Mouse (Mus musculus) telencephalon, adult 2 months (tissue): ENCODE measurements around the gene C1s2.
"Not testable (repeated sequence)": the region's sequence is repeated elsewhere in the genome, so short reads cannot be mapped to it uniquely, and the experiment has no call there.

Experiments used
- DNase-seq: peaks from one replicate; pipeline ENCODE4 v3.0.0-alpha.2; 2011; ENCODE audit warnings: low read depth, low spot score

Gene C1s2

GRCm38 (mm10) chr6:124635985-124636384 is at the start of gene C1s2:
Gene C1s2, minus strand, starts transcription at chr6:124636085.
- DNase-seq, result not testable (repeated sequence)

GRCm38 (mm10) chr6:124683591-124684417 is 47.9 kb upstream of the C1s2 start:
- DNase-seq, result no peak

- DNase-seq, result not testable (repeated sequence)
Observed at GRCm38 (mm10) chr6:124682291-124682690, 46.4 kb upstream of the C1s2 start.

- DNase-seq, result no peak
Observed at GRCm38 (mm10) chr6:124679486-124679885, 43.6 kb upstream of the C1s2 start.

GRCm38 (mm10) chr6:124678769-124679168 is 42.9 kb upstream of the C1s2 start:
- no peak for DNase-seq

- DNase-seq, result no peak
Observed at GRCm38 (mm10) chr6:124676171-124676570, 40.3 kb upstream of the C1s2 start.

GRCm38 (mm10) chr6:124674591-124674990 is 38.7 kb upstream of the C1s2 start:
- no peak for DNase-seq

GRCm38 (mm10) chr6:124673619-124674018 is 37.7 kb upstream of the C1s2 start:
- DNase-seq, result no peak

- DNase-seq, result no peak
Observed at GRCm38 (mm10) chr6:124672100-124672499, 36.2 kb upstream of the C1s2 start.

- DNase-seq, result no peak
Observed at GRCm38 (mm10) chr6:124670281-124670900, 34.5 kb upstream of the C1s2 start.

- DNase-seq, result no peak
Observed at GRCm38 (mm10) chr6:124669234-124669859, 33.5 kb upstream of the C1s2 start.

- no peak for DNase-seq
Observed at GRCm38 (mm10) chr6:124665011-124665410, 29.1 kb upstream of the C1s2 start.

GRCm38 (mm10) chr6:124664256-124664655 is 28.4 kb upstream of the C1s2 start:
- DNase-seq, result no peak

GRCm38 (mm10) chr6:124663424-124663795 is 27.5 kb upstream of the C1s2 start:
- DNase-seq, result no peak

- DNase-seq, result peak; percentile 88
Observed at GRCm38 (mm10) chr6:124662477-124663423, 26.9 kb upstream of the C1s2 start, which contains the start of gene Lpcat3. Gene Lpcat3, plus strand, starts transcription at chr6:124663027.

- no peak for DNase-seq
Observed at GRCm38 (mm10) chr6:124661995-124662394, 26.1 kb upstream of the C1s2 start.

GRCm38 (mm10) chr6:124661156-124661806 is 25.4 kb upstream of the C1s2 start:
- DNase-seq, result no peak

- DNase-seq, result no peak
Observed at GRCm38 (mm10) chr6:124658067-124658466, 22.2 kb upstream of the C1s2 start.

- no peak for DNase-seq
Observed at GRCm38 (mm10) chr6:124655893-124656292, 20.0 kb upstream of the C1s2 start.

GRCm38 (mm10) chr6:124646394-124646793 is 10.5 kb upstream of the C1s2 start:
- no peak for DNase-seq

- DNase-seq, result no peak
Observed at GRCm38 (mm10) chr6:124640997-124641396, 5.1 kb upstream of the C1s2 start.
